Mouse (Mus musculus) retina, postnatal 1 day (tissue): ENCODE results near the gene Apod.
A peak's percentile ranks its signal among the peaks of the same experiment; 100 is the strongest.
"Not testable (repeated sequence)": the region's sequence is repeated elsewhere in the genome, so short reads cannot be mapped to it uniquely, and the experiment has no call there.

Source experiments
- DNase-seq: peaks from one replicate; pipeline ENCODE4 v3.0.0-alpha.2; 2012

The Apod gene

DNA sequence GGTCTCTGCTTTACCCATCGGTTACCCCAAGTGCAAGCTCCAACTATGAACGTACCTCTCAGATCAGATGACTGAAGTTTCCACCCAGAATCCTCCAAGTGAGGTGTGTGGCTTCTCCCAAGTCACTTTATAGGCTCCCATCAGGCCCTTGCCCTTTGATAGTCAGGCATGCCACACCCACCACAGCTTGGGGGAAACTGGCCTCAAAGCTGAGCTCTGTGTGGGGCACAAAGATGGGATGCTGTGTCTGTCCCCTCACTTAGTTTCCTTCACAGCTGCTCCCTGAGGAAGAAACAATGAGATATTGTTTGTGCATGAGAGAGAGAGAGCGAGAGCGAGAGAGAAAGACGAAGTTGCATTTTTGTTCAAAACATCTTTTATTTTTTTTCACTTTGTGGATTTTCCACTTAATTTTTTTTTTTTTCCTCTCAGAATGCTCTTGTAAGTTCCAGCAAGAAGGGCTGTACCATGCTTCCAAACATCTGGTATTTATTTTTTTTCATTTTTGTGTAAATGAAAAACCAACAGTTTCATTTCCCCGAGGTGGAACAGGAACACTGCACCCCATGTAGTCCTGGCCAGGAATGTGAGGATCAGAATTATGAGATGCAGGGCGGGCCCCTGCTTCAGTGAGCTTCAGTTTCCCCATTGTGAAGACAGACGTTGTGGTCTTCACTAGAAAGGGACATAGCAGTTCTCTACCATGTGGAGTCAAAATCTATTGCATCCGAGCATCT, at the start of gene Apod:
Apod (minus strand) TSS at position 312 of the 737 bp plus-strand sequence.
- DNase-seq, result peak; percentile 66

GRCm38 (mm10) chr16:31363685-31364436, 49.3 kb upstream of the Apod start:
- DNase-seq, result no peak

DNA sequence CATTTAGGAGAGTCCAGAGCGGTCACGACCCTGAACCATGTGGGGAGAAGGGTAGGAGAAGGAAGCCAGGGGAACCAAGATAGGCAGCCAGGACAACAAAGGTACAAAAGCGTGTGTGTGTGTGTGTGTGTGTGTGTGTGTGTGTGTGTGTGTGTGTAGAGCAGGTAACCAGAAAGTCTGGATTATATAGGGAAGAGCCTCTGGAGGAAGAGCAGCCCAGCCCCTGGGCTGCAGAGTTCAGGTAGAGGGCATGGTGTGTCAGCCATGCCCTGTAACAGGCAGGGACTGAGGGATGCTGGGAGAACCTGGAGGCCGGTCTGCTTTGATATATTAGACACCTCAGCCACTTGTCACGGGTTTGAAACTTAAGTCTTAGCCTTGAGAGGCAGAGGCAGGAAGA, 44.9 kb upstream of the Apod start:
- DNase-seq, result no peak

DNA sequence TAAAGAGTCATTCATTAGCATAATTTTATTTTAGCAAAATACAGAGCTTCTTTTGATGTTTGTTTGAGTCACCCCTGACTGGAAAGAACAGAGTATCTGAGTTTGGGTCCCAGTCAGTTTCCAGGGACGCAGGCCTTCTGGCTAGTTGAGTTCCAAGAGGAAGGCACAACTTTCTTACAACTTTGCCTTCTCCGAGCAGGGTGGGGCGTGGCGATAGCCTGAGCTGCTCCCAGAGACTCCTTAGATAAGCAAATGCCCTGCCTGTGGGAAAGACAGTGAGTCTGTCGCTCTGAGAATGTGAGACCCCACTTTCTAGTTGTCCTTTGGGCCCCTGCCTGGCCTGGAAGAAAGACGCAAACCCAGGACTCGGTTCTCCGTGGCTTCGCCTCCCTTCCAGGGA, 44.4 kb upstream of the Apod start:
- no peak for DNase-seq

DNA sequence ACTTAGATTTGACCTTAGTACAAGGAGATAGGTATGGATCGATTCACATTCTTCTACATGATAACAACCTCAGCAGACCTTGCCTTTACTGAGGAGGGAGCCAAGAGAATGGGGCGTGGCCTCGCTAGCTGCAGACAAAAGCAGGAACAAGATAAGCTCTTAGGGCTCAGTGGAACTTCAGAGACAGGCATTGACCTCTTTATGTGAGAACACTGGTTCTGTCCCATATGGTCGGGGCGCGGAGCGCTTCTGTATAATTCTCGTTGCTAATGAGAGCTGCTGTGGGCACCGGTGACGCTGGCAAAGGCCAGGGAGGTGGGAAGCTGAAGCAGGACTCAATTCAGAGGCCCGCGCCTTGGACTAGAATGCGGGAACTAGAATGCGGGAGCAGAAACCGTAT, 44.0 kb upstream of the Apod start:
- DNase-seq, result peak; percentile 41

DNA sequence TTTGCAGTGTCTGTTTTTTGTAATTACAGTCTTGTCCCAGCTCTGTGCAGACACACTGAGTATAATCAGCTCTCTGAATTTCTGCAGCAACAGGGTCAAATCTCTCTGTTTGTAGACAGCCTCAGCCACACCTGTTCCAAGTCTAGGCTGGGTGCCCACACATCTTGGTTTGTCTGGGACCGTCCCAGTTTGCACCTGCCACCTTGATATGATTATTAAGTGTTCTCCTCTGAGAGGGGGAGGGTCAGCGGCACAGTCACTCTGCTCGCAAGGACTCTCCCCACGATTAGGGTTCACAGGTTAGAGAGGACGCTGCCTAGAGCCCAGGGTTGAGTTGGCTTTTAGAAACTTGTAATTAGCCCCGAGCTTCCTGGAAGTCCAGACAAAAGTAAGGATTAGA, 41.3 kb upstream of the Apod start:
- no peak for DNase-seq

DNA sequence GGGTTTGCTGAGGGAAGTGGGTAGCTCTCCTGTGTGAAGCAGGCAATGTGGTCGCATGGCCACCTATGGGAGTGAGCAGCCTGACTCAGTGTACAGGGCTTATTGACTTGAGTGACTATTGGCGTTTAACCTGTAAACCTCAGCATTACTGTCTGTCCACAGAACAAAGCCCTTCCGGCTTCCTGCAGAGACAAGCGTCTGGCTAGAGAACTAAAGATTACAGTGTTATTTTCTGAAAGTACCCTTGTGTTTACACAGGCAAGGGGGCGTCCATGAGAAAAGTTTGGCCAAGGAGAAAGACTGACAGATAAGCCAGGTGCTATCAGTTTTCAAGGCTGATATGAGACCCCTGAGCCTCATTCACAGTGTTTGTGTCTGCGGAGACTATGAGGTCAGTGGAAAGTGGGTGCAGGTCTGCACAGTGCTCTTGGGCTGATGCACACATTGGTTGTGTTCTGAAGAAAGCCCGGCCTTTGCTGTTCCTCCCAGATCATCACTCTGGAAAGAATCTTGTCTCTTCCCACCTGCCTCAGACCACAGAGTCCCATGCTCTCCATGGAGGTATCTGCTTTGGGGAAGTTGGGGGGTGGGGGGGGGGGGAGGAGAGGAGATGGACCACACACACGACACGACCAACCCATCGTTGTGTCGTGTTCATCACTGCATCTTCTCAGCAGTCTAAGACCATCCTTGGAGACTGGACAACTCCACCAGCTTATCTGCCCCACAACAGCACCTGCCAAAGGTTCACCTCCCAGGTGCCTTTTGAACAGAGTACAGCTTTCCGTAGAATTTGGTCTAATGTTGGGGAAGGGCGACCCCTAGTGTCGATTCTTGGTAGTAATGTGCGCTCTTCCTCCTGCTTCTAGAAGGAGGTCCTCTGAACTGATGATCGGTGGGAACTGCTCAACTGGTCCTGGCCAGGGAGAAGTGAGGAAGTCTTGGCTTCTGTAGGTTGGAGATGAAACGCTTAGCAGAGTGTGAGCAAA, 40.0 kb upstream of the Apod start:
- DNase-seq, result peak; percentile 84

- peak; percentile 62 for DNase-seq
These were observed 38.4 kb upstream of the Apod start for GRCm38 (mm10) chr16:31352996-31353395.

- peak; percentile 72 for DNase-seq
These were observed 33.0 kb upstream of the Apod start for GRCm38 (mm10) chr16:31347581-31347980.

GRCm38 (mm10) chr16:31342966-31343365, 28.4 kb upstream of the Apod start:
- no peak for DNase-seq

- peak; percentile 32 for DNase-seq
These were observed 27.9 kb upstream of the Apod start for GRCm38 (mm10) chr16:31342556-31342955.

DNA sequence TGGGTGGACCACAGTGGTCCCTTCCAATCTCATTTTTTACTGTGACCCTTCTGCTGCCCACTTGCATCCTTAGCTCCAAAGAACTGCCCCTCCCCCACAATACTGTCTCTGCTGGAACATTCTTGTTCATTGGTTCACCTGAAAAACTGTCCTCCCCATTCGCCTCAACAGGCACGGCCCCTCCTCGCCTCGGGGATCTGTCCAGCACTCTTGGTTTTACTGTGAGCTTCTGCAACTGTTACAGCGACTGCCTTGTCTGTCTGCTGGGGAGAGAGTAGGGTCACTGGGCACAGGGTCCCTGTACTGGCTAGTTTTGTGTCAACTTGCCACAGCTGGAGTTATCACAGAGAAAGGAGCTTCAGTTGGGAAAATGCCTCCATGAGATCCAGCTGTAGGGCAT, 24.7 kb upstream of the Apod start:
- DNase-seq, result no peak

GRCm38 (mm10) chr16:31337956-31338355, 23.3 kb upstream of the Apod start:
- DNase-seq, result no peak

DNA sequence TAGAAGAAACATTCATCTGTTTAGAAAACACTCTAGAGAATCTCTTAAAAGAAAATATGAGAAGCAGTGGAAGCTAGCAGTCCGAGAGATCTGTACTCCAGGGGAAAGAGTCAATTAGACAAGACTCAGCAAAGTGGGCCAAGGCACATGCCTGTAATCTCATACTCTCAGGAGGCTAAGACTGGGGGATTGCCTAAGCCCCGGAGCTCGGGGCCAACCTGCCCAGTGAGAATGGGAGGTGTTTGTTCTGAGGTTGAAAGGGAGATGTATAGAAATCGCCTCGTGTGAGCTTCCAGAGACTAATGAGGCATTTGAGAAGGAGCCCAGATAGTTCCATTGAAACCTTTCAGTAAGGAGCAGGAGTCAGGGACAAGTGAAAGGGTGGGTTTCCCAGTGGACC, 20.2 kb upstream of the Apod start:
- DNase-seq, result no peak

DNA sequence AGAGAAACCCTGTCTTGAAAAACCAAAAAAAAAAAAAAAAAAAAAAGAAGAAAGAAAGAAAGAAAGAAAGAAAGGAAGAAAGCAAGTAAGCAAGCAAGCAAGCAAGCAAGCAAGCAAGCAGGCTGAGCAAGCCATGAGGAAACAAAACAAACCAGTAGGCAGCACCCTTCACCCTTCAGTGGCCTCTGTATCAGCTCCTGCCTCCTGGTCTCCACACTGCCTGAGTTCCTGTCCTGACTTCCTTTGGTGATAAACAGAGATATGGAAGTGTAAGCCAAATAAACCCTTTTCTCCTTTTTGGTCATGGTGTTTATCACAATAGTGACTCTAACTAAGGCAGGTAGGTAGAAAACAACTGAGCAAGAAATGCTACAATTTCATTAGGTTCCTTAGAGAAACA, 18.0 kb upstream of the Apod start:
- DNase-seq, result no peak

DNA sequence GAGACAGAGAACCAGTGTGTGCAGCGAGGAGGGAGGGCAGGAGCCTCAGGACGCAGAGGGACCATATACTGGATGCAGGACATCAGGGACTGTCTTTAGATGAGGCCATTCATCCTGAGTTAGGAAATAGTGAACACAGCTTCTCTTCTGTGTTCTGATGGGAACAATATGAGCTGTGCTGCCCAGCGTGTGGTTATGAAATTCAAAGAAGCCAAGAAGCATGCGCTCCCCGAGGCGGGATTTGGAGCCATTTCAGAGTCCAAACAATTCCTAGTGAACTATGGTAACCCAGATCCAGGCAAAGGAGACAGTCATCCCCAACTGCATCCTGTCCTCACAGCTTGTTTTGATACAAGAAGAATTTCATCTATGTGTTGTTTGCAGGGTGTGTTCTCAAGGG, 16.4 kb upstream of the Apod start:
- DNase-seq, result not testable (repeated sequence)

DNA sequence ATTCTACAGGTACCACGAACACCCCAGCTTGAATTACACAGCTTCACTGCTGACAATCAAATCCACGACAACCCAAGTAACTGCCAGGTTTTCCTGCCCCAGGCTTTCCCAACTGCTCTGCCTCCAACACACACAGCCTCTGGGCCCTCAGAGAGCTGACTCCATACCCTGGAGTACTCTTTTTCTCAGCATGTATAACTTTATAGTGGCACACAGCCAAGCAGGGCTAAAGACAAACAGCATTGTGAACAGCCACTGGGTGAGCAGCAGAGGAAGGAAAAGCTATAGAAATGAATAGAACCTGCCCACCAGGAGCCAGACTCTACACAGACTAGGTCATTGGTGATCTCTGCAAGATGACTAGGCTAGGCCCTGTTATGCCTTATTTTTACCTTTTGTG, 15.1 kb upstream of the Apod start:
- DNase-seq, result no peak

- DNase-seq, result no peak
These were observed 13.3 kb upstream of the Apod start for GRCm38 (mm10) chr16:31327891-31328290.

- no peak for DNase-seq
These were observed 12.8 kb upstream of the Apod start for GRCm38 (mm10) chr16:31327430-31327829.

- no peak for DNase-seq
These were observed 12.1 kb upstream of the Apod start for GRCm38 (mm10) chr16:31326679-31327078.

DNA sequence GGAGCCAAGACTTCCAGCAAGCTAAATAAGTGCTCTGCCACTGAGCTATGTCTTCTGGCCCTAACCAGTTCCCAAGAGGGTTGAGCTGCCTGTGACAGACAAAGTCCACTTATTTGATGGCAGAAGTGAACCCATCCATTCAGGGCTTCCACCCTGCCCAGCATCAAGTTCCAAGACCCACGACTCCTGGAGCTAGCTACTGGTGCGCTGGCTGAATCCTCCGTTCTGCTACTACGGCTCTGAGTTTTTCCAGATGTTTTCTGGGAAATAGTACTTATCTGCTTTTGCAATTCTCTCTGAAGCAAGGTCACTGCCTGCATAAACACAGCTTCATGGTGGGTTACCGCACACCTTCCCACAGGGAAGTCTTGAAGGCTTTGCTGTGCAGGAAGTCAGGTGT, 11.4 kb upstream of the Apod start:
- DNase-seq, result no peak

DNA sequence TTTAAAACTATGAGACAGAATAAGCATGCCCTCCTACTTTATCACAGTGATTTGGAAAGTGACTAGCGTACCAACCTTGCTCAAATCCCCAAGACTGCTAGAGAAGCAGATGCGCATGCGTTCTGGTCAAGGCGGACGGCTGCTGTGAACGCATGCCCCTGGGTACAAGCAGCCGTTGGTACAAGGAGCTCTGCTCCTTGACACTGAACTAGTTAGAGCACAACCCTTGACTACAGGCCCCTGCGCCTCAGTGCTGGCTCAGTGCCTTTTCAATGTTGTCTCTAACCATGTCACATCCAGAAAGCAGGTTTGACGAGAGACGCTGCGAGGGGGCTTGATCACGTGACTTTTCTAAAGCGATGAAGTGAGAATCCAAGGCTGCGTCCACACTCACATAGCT, 10.5 kb upstream of the Apod start:
- DNase-seq, result no peak

- peak; percentile 77 for DNase-seq
These were observed 6.9 kb upstream of the Apod start for GRCm38 (mm10) chr16:31321501-31321900.
